Mouse (Mus musculus) thymus, postnatal 25 days (tissue): Measurements from ENCODE around the gene Mettl5.
A peak's percentile ranks its signal among the peaks of the same experiment; 100 is the strongest.
"Not testable (repeated sequence)": the region's sequence is repeated elsewhere in the genome, so short reads cannot be mapped to it uniquely, and the experiment has no call there.

ENCODE experiments used
- DNase-seq: peaks from one replicate; pipeline ENCODE4 v3.0.0; 2022

Mettl5 gene

DNA sequence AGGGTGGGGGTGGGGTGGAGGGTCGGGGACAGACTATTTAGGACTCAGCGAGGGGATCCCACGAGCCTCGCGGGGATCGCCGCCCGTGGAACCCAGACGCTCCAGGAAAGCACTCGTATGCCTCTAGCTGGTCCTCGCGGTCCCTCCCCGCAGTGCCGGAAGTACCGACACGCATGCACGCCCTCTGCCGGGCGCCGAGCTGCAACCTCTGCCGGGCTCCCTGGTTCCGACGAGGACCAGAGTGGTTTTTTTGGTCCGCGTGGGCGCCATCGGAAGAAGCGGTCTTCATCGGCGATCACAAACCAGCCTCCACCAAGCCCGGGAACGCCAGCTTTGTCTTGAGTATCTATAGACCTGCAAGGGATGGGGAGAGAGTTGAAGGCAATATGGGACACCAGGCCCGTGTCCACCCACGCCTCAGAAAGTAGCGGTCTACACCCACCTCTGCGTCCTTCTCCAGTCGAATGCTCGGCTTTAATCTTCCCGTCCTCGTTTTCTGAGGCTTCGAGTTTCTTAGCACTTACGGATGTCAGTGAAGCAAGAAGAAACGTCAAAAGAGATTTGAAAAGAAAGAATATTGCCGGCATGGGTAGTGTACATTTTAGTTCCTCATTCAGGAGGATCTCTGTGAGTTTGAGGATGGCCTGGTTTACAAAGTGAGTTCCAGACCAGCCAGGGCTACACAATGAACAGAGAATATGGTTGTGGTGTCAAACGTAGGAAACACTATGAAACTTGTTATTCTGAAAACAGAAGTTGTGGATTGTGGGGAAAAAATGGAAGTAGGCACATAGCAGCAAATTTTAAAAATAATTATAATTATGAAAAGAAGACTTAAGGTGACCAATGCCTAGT, at the start of gene Mettl5:
Gene Mettl5, minus strand, starts transcription at position 165 of the 855 bp plus-strand sequence.
- DNase-seq = peak; percentile 91

DNA sequence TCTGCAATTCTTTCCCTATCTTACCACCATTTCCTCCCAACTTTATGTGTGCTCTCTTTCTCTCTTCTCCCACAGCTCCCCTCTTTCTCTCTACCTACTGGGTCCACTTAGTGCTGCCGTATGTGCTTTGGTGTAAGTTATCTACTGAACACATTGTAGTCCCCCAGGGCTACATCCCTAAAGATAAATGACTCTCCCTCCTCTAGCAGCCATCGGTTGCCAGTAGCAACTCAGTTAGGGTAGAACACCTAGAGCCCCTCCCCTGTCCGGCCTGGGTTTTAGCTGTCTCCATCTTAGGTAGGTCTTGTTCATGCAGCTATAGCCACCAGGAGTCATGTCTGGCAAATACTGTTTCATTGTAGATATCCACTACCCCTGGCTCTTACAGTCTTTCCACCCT, 39.5 kb upstream of the Mettl5 start:
- no peak for DNase-seq

DNA sequence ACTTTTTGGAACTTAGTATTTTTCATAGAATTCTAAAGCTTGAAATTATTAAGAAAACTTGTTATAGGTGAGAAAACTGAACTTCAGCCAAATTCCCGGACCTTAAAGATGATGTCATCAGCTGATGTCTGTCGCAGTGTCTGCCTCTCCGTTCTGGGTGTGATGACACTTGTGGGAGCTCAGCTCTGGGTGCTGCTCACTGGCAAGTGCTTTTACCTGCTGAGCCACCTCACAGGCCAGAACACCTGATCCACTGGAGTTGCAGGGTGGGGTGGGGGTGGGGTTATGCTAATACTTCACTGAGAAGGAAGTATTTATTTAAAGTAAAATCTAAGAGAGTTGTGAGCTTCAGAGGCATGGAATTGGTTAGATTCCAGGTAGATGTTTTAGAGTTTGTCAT, 31.9 kb upstream of the Mettl5 start:
- DNase-seq = no peak

DNA sequence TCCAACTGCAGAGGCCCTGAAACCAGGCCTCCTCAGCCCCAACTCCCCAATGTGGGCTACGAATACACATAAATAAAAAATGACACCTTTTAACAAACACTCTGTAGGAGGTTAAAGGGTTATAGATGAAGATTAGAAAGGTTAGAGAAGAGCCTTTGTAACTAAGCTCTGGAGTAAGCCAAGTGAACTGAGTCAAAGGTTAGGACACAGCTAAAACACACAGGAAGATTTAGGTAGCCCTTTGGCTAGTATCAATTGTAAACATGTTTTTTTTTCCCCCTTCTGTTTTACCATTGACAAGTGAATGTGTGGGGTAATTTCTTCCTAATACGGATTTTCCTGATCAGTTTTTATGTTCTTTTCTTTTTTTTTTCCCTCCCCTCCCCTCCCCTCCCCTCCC, 27.4 kb upstream of the Mettl5 start:
- no peak for DNase-seq

DNA sequence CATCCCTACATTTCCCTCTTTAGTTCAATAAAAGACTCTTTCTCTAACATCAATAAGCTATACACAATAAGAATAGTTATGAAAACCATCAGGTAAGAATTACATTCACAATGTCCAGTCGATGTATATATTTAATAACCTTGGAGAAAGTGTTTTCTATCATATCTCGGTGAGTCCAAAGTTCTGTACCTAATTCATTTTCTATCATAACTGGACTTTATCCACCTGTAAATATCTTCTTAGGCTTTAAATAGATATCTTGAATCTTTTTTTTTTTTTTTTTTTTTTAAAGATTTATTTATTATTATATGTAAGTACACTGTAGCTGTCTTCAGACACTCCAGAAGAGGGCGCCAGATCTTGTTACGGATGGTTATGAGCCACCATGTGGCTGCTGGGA, 22.0 kb upstream of the Mettl5 start:
- DNase-seq = not testable (repeated sequence)

DNA sequence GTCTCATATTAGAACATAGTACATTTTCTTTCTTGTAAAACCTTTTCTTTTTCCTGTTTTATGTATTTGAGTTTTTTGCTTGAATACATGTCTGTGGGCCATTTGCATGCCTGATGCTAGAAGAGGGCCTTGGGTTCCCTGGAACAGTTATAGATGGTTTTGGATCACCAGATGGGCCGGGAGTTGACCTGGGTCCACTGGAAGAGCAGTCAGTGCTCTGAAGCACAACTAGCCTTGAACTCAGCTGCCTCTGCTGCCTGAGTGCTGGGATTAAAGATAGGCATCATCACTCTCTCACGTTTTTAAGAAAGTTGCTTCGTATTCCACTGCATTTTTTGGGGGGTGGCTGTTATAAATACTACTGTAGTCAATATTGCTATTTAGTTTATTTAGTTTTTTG, 18.1 kb upstream of the Mettl5 start:
- DNase-seq = no peak

DNA sequence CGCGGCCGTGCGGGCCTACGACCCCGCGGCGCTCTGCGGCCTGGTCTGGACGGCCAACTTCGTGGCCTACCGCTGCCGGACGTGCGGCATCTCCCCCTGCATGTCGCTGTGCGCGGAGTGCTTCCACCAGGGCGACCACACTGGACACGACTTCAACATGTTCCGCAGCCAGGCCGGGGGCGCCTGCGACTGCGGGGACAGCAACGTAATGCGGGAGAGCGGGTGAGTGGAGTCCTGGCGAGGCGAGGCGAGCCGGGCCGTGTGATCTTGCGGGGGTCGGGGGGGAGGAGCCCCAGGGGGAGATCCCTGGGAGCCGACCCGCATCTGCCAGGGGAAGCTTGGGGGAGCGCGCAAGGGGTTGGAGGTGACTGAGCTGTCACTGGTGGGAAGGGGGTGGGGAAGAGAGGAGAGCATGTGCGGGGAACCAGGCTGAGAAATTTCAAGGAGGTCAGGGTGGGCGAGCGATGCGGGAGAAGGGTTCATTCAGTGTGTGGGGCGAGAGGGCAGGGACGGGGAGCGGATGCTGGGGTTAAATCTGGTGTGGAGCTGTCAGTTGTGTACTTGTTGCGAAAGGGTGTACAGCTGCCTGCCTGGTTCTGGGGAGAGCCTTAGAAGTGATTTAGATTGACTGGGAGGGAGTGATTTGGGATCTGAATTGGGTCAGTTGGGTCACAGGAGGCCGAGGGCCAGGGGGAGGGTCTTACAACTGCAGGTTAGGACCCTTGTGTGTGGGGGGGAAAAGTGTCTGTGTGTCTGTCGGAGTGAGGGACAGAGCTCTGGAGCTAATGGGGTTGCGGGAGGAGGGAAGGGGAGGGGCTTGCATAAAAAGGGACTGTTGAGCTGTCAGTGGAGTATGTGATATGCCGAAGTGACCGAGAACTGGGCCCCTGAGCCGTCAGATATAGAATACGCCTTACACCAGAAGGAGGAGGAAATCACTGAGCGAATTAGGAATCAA, 12.5 kb upstream of the Mettl5 start:
- peak; percentile 34 for DNase-seq

DNA sequence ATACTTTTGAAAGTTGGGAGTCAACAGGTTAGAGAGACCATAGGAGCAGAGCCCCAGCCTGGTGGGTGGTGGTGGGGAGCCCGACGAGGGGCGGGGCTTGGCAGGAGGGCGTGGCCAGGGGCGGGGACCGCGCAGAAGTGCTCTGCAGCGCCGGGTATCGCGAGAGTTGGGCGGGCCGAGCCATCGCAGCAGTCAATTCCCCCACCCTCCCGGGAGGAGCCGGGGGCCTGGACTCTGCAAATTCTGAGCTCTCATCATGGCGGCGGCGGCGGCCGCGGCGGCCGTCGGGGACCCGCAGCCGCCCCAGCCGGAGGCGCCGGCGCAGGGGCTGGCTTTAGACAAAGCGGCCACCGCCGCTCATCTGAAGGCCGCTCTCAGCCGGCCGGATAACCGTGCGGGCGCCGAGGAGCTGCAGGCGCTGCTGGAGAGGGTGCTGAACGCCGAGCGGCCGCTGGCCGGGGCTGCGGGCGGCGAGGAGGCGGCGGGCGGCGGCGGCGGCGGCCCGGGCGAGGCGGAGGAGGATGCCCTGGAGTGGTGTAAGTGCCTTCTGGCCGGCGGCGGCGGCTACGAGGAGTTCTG, 11.7 kb upstream of the Mettl5 start, which contains the start of gene Ubr3:
Gene Ubr3, plus strand, starts transcription at position 208 of the 579 bp plus-strand sequence.
- DNase-seq = peak; percentile 99

DNA sequence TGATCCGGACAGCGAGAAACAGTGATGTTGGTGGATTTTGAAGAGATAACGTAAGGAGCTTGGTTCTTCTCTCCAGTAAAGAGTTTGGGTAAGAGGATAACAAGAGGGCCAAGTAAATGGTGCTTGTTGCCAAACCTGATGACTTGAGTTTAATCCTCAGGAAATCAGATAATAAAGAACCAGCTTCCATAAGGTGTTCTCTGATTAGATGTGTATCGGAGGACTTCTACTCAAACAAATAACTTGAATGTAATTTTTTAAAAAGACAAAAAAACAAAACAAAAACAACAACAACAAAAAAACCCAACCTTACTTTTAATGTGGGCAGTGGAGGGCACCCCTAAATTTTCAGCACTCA, 10.8 kb upstream of the Mettl5 start:
- no peak for DNase-seq

DNA sequence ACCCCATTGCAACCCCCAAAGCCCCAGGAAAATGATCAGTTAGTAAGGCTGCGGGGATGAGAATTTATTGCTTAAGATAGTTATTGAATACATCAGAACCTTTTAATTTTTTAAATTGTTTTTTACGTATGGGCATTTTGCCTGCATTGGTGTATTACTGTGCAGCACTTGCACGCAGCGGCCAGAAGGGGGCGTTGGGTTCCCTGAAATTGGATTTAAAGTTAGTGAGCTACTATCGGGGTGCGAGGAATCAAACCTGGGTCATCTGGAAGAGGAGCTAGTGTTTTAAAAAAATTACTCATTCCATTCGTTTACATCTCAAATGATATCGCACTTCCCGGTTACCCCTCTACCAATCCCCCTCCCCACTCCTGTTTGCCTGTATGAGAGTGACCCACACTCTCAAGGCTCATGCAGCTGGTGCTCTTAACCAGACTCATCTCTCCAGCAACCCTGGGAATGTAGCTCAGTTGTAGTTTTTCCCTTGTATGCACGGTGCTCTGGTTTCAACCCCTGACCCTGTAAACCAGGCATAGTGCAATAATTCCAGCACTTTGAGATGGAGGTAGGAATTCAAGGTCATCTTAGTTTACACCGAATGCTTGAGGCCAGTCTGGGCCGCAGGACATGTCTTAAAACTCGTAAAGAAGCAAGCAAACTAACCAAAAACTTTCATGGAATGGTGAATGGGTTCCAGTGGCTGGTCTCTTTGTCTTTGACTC, 10.2 kb upstream of the Mettl5 start:
- no peak for DNase-seq

DNA sequence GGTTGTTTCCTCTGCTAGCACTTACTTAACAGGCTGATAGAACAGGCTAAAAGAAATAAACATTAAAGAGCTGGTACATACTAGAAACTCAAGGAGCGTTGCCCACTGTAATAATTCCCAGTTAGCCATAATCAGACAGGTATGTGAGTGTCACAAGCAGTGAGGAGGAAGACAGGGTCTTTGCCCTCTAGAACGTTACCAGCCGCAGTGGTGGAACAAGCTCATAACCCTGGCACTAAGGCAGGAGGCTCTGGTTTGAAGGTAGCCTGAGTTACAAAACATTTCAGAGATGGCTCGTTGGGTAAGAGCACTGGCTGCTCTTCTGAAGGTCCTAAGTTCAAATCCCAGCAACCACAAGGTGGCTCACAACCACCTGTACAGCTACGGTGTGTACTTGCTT, 8.5 kb upstream of the Mettl5 start:
- DNase-seq = no peak

DNA sequence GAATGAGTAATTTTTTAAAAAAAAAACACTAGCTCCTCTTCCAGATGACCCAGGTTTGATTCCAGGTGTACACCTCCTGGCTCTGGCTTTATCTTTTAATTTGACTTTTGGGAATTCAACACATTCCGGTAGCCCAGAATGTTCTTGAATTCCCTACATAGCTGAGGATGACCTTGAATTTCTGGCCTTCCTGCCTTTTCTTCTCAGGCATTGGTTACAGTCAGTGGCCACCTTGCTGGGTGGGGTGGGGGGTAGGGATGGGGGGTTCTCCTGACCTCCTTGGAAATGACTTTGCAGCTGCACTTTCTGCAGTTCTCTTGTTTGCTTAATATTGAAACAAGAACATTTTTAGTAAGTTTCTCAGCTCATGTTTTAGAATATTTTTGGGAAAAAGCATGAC, 7.7 kb upstream of the Mettl5 start:
- DNase-seq = no peak

DNA sequence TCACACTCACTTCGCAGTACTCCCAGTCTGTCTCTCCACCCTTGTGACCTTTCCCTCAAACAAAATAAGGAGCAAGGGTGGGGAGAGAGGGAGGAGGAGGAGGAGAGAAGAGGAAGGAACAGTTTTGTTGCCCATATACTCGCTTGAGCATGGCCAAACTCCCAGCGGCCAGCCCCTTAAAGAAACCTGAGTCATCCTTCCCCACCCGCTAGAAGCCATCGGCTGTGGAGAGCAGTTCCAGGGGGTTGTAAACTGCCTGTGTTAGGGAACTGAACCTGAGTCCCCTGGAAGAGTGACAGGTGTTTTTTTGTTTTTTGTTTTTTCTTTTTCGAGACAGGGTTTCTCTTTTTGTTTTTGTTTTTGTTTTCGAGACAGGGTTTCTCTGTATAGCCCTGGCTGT, 5.4 kb upstream of the Mettl5 start:
- DNase-seq = no peak

DNA sequence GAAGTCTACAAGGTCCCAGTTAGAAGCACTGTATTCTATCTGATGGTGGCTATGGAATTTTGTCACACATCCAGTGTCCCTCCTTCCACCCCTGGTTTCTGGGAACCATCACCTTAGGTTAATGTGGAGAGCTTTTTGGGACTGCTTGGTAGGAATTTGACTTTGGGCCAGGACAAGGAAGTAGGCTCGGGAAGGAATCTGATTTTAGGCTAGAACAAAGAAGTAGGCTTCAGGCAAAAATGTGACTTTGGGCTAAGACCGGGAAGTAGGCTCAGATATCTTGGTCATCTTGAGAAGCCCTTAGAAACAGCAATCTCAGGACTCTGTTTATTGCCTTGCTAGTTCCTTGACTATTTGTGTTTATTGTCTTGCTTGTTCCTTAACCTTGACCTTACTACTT, 3.5 kb upstream of the Mettl5 start:
- DNase-seq = no peak

DNA sequence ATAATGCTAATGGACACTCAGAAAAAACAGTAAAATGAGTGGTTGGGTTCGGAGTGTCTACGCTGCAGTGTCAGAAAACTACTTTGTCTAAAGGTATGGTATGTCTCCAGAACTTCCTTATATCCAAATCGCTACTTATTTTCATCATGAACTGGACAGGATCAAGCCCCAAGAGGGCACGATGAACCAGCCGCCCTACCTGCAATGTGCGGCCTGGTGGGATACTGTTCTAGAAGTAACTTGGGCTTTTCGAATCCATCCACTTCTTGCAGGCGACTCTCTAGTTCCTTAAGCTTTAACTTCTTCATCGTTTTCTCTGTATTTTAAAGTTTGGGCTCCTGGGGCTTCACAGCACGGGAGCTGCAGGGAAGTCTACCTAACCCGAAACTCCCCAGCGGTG, 365 bp downstream of the Mettl5 start:
- DNase-seq = no peak

DNA sequence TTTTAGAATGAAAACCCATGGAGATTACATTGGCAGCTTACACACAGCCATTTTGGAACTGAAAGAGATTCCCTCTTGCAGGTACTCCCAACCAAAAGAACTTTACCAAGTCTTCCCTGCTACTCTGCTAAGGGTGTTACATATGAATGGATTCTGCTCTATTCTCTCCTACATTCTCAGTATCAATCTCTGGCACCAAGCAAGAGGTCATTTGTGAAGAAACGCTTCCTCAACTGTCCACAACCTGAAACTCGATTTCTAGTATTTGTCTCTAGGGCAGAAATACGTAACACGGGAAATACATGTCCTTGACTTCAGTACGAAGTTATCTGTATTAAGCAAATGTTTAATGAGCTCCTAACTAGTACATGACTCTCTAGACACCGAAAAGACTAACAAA, 834 bp downstream of the Mettl5 start:
- no peak for DNase-seq

DNA sequence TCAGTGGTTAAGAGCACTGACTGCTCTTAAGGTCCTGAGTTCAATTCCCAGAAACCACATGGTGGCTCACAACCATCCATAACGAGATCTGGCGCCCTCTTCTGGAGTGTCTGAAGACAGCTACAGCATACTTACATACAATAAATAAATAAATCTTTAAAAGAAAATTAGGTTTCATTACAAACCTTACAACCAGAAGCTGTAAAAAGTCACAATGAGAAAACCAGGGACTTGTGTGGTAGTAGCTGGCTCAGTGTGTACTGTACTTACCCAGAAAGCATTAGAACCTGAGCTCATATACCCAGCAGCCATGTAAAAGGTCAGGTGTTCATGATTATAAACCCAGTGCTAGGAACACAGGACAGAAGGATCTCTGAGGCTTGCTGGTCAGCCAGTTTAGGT, 1.4 kb downstream of the Mettl5 start:
- DNase-seq = peak; percentile 11

DNA sequence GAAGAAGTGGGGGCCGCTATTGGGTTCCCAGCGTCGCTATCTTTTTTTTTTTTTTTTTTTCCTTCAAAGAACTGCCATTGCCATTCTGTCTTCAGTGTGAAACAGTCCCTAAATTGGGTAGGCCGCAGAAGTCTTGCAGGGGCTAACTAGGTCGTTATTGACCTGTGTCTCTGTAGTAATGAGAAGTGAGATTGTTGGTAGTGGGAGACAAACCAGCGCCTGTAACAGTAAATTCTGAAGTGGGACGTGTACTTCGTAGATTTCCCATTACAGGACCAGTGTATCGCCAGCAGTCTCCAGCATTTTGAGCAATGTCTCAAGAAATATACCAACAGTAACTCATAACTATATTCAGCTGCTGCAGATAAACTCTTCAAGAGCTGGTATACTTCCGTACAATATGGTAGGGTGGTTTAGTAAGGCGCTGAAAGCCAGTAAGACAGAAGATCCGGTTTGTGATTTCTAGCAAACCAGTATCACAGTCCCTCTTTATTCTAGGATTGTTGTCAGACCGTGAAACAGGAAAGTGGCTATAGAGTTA, 23.2 kb downstream of the Mettl5 start:
- peak; percentile 14 for DNase-seq

DNA sequence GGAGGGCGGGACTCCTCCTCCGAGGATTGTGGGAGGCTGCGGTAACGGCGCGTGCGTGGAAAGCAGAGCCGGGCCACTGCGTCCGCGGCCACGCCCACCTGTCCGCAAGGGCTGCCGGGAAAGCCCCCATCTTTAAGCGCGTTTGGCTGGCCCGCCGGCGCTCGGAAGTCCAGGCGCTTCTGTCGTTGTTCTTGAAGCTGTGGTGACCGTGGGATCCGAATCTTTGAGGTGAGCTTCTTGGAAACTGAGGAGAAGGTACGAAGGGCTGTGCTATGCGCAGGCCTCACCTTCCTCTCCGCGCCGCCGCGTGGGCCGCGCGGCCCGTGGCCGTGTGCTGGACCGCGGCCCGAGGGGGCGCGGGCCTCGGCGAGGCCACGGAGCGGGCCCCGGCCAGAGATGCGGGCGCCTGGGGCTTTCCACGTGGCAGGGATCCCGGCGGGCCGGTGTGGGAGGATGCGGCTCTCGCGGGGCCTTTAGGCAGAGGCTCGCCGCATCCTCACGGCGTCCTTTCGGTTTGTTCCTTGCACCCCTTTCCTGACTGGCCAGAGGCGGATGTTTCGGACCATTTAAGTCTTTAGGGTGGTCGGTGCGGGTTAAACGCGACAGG, 23.8 kb downstream of the Mettl5 start, which contains the start of gene Ssb:
Gene Ssb, plus strand, starts transcription at position 78 of the 607 bp plus-strand sequence.
- DNase-seq = peak; percentile 93

DNA sequence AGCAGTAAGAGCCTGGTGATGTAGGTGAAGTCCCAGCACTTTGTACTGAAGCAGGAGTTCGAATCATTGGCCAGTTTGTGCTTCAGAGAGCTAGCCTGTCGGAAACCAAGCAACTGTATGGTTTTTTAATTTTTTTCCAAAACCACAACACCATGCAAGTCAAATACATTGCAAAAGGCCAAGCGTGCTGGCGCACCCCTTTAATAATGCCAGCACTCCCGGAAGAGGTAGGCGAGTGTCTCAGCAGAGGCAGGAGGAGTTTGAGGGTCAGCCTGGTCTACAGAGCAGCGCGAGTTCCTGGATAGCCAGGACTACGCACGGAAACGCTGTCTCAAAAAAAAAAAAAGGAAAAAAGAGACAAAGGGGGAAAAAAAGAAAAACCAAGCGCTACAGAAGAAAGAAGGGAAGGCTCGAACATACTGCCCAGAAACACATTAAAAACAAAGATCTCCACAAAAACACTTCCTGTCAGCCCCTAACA, 24.4 kb downstream of the Mettl5 start:
- DNase-seq = peak; percentile 46

DNA sequence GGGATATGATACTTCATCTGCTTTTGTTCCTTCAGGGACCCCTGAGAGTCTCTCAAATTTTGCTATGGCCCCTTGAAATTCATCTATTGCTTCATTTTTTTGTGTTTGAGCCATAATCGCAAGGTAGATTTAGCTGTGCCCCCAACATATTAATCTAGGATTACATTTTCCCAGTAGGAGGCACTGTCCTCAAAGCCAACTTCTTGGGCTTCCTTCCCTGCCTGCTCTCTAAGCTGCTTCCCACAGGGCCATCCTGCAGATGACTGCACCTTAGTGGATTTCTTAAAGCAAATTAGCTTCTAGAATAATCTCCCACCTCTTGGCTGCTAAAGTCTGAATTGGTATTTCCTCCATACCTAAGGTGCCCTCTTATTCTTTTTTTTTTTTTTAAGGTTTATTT, 27.5 kb downstream of the Mettl5 start:
- no peak for DNase-seq

DNA sequence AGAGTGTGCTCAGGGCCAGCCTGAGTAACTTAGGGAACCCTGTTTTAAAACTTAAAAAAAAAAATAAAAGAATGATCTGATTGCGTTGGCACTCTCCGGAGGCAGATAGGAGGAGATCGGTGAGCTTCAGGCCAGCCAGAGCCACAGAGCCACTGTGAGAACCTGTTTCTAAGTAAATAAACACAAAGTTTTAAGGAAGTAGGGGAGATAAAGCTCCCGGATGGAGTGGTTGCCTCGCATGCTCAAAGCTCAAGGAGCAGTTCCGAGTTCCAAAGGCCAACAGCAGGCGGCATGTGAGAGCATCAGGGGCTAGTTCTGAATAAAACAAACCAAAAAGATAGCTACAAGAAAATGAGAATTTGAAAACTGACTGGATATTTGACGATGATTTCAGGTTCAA, 29.0 kb downstream of the Mettl5 start:
- peak; percentile 22 for DNase-seq
